Mouse (Mus musculus) CH12.LX (cell line): ENCODE measurements at regions not wholly inside any gene's neighbourhood (a gene's known extent, or its start where the extent isn't known, plus 50 kb on each side); places are given as distances from the start of the nearest gene placed in this dataset.

Experiments used
- CHD2 ChIP-seq: IDR thresholded peaks from 2 replicates; pipeline ENCODE4 v1.6.1; 2011; ENCODE audit warnings: low read length, improper control_type of control experiment
- CTCF ChIP-seq, 2 experiments: IDR thresholded peaks in 1 of 2; conservative IDR thresholded peaks in 1 of 2; 2 replicates each; pipeline ENCODE4 v1.5.1; 2011 to 2012; ENCODE audit warnings: low read depth in 2 of 2, low read length in 2 of 2, improper control_type of control experiment in 1 of 2, inconsistent platforms in 1 of 2, mild to moderate bottlenecking in 1 of 2, moderate library complexity in 1 of 2
- E2F4 ChIP-seq: IDR thresholded peaks from 2 replicates; pipeline ENCODE4 v1.6.1; 2011; ENCODE audit warnings: low read depth, low read length, improper control_type of control experiment; ENCODE audit not compliant: insufficient replicate concordance
- ETS1 ChIP-seq: conservative IDR thresholded peaks from 2 replicates; pipeline ENCODE4 v1.6.1; 2012; ENCODE audit warnings: low read depth, mild to moderate bottlenecking, inconsistent platforms, low read length, improper control_type of control experiment, moderate library complexity
- IRF4 ChIP-seq: IDR thresholded peaks from 2 replicates; pipeline ENCODE4 v1.6.1; 2014; ENCODE audit warnings: low read depth, mild to moderate bottlenecking, inconsistent platforms, low read length, improper control_type of control experiment
- MAFK ChIP-seq: IDR thresholded peaks from 2 replicates; pipeline ENCODE4 v1.6.1; 2011; ENCODE audit warnings: low read length, improper control_type of control experiment; ENCODE audit not compliant: insufficient replicate concordance
- MEF2A ChIP-seq: IDR thresholded peaks from 2 replicates; pipeline ENCODE4 v1.6.1; 2014; ENCODE audit warnings: low read depth, mild to moderate bottlenecking, inconsistent platforms, low read length, improper control_type of control experiment, borderline replicate concordance
- POLR2A ChIP-seq: IDR thresholded peaks from 2 replicates; pipeline ENCODE4 v1.6.1; 2011; ENCODE audit warnings: low read depth, mild to moderate bottlenecking, improper control_type of control experiment, low read length
- TBP ChIP-seq: conservative IDR thresholded peaks from 2 replicates; pipeline ENCODE4 v1.6.1; 2011; ENCODE audit warnings: low read depth, low read length, improper control_type of control experiment
- USF1 ChIP-seq: IDR thresholded peaks from 2 replicates; pipeline ENCODE4 v1.6.1; 2014; ENCODE audit warnings: low read depth, mild to moderate bottlenecking, inconsistent platforms, low read length, improper control_type of control experiment
- USF2 ChIP-seq: conservative IDR thresholded peaks from 2 replicates; pipeline ENCODE4 v1.6.1; 2011; ENCODE audit warnings: low read depth, low read length, improper control_type of control experiment
- ZMIZ1 ChIP-seq: IDR thresholded peaks from 2 replicates; pipeline ENCODE4 v1.6.1; 2012; ENCODE audit warnings: low read depth, mild to moderate bottlenecking, inconsistent platforms, low read length, improper control_type of control experiment
- ZNF384 ChIP-seq: IDR thresholded peaks from 2 replicates; pipeline ENCODE4 v1.6.1; 2012; ENCODE audit warnings: low read depth, low read length, improper control_type of control experiment, inconsistent platforms

DNA sequence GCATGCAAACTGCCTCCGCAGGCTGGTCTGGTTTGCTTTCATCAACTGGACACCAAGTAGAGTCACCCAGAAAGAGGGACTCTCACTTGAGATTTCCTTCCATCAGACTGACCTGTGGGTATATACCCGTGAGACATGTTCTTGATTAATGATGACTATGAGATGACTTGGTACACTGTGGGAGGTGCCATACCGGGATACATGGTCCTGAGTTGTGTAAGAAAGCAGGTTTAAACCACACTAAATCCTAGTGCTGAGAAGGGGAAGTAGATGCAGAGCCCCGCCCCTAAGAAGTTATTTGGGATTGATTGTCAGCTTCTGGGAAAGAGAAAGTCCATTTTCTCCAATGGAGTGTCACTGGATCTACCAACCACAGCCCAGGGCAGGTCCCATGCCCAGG, 196.2 kb upstream of the Bcl6 start:
- TF ChIP-seq MEF2A (no peak), POLR2A (no peak), ZNF384 (no peak), E2F4 (no peak), ETS1 (no peak), ZMIZ1 (no peak), USF1 (no peak), CHD2 (no peak), USF2 (no peak), CTCF (conservative IDR thresholded peaks at IDR 0.05 in 1 of 2, IDR thresholded peaks at IDR 0.05 in 1 of 2; ENCODE audit: low read depth in 2 of 2, low read length in 2 of 2) (no peak), MAFK (no peak), IRF4 (no peak), TBP (no peak)
